Mouse (Mus musculus) embryonic facial prominence, embryonic 12.5 days (tissue): Measurements from ENCODE around the gene Srrm4. TPM values are rescaled to one million over a fixed set of nuclear protein-coding genes. Genes with fewer than 3 reads are reported as not detected.

Experiments
- ATAC-seq: fragments of 200-750 bp; cut with Nextera tagmentation; 2 replicates; pipeline ENCODE4 v1.8.0; 2017; ENCODE audit not compliant: insufficient number of reproducible peaks, insufficient read depth, low FRiP score, low TSS enrichment
- H3K27ac ChIP-seq: fragments of 300-500 bp; sonication (generic); 2 replicates; pipeline ENCODE4 v1.5.1; 2016; ENCODE audit warnings: mild to moderate bottlenecking
- H3K27me3 ChIP-seq: fragments of 300-500 bp; sonication (generic); 2 replicates; pipeline ENCODE4 v1.6.1; 2016; ENCODE audit warnings: mild to moderate bottlenecking, moderate library complexity
- H3K36me3 ChIP-seq: fragments of 300-500 bp; sonication (generic); 2 replicates; pipeline ENCODE4 v1.6.1; 2016; ENCODE audit warnings: mild to moderate bottlenecking
- H3K4me1 ChIP-seq: fragments of 300-500 bp; sonication (generic); 2 replicates; pipeline ENCODE4 v1.6.1; 2016
- H3K4me2 ChIP-seq: fragments of 300-500 bp; sonication (generic); replicated peaks from 2 replicates; pipeline ENCODE4 v1.6.1; 2016; ENCODE audit warnings: mild to moderate bottlenecking, moderate library complexity
- H3K4me3 ChIP-seq: fragments of 300-500 bp; sonication (generic); 2 replicates; pipeline ENCODE4 v1.5.1; 2016; ENCODE audit warnings: mild to moderate bottlenecking
- H3K9ac ChIP-seq: fragments of 300-500 bp; sonication (generic); 2 replicates; pipeline ENCODE4 v1.6.1; 2016; ENCODE audit warnings: mild to moderate bottlenecking, moderate library complexity
- H3K9me3 ChIP-seq: fragments of 300-500 bp; sonication (generic); 2 replicates; pipeline ENCODE4 v1.6.1; 2016; ENCODE audit warnings: mild to moderate bottlenecking, moderate library complexity
- WGBS: fragments of 180-500 bp; shearing (Covaris S2); methylation state at CpG from one replicate; pipeline ENCODE4 v1.1.7; 2016; 5-methylcytosine and 5-hydroxymethylcytosine counted together
- polyA plus RNA-seq: library from polyadenylated mRNA; unstranded; fragments of >200 nt; fragmentation: Nextera tagmentation; extraction: Ambion mirVana; gene quantifications from 2 replicates; pipeline ENCODE4 v1.2.1, GENCODE M21; 2016

Gene Srrm4
- polyA plus RNA-seq, 1 experiment from 2014 or later = 2.4 TPM

DNA sequence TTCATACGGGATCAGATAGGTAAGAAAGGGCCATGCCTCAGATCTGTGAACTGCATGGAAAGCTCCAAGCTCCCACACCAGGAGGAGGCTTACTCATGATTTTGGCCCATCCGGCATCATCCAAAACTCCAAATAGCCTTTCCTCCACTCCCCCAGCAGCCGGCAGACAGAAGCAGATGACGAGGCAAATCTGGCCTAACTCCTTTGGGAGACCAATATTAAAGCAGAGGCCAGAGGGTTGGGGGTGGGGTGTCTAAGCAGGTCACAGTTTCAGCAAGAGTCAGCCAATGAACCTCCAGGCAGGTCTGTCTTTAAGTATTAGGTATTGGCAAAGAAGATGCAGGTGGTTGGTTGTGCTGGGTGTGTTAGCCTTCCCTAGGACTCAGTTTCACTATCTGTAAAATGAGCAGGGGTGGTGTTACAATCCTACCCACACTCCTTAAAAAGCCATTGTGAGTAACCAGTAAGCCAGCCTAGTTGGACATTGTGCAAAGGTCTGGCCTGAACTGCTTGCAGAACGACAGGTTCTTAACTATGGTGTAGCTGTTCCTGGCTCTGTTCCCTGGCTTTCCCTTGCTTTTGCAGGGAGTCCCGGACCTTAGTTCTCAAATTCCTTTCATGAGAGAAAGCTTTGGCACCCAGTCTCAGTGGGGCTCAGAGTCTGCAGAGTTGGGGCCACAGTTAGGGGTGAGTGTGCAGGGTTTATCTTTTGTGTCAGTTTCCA, 172.1 kb downstream of the Srrm4 start:
- Histone ChIP-seq H3K27me3 (no peaks in the 10 kb centered on the region; the same call in 1 of the 2 replicates), H3K9me3 (no peaks in the 10 kb centered on the region), H3K4me2 (0 out of 2 replicates have a peak overlapping the region, but pooled peaks have one; percentile 13), H3K36me3 (no peaks in the 10 kb centered on the region), H3K4me3 (no peak overlapping the region), H3K4me1 (peaks cover 26% of the 10 kb centered on the region), H3K9ac (no peak overlapping the region), H3K27ac (no peak overlapping the region)
- WGBS = 67% methylated on average over 6 of the region's 6 CpGs
- ATAC-seq = no peak

DNA sequence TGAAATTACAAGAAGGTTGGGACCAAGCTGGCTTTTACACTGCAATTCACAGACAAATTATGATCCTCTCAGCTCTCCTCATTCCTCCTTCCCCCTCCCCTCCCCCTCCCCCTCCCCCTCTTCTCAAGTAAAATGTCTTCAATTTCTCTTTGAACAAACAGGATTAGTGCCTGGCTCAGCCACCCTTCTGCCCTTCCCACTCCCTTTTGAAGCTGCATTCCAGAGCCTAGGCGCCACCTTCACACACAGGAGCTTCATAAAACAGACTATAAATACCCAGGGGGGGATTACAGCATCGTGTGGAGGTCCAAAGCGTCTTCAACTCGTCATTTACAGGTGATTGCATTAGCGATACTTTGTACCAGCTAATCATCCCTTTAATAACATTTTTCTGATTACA, 175.4 kb downstream of the Srrm4 start:
- Histone ChIP-seq H3K4me2 (no peak overlapping the region), H3K9ac (no peak overlapping the region), H3K36me3 (no peaks in the 10 kb centered on the region), H3K27ac (no peak overlapping the region), H3K27me3 (no peaks in the 10 kb centered on the region), H3K4me1 (peaks cover 15% of the 10 kb centered on the region), H3K4me3 (no peak overlapping the region), H3K9me3 (no peaks in the 10 kb centered on the region)
- no peak for ATAC-seq
- 19% methylated on average over 5 of the region's 5 CpGs for WGBS

DNA sequence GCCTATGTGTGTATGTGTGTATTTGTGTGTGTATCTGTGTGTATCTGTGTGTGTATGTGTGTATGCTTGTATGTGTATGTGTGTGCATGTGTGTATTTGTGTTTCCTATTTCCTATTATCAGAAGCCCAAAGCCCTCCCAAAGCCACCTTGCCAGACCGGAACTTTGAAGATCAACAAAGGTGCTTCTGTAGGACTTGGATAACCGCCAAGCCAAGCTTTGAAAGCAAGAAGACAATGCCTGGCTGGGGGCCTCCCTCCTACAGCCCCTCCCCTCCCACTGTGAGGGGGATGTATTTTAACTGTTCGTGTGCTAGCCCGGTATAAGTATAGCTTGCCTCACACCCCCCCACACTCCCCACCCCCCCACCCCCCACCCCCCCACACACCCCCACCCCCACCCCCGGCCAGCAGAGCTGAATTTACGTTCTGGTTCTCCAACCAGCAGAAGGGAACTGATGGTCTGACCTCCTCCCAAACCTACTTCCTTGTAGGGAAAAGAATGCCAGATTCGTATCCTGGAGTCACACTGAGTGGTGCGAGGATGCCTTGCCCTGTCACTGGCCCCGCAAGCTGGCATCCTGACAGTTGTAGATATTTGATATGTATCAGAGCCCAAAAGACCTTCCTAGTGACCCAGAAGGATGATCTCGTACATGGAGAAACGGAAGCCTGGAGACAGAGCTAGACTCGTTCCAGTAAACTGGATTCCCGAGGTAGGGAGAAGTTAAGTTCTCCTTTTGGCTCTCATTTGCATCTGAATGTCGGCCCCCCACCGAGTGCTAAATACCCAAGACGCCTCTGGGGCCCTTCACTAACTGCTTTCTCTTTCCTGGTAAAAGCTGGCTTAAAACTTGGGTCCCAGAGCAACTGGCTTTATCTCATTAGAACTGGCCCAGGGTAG, 181.7 kb downstream of the Srrm4 start:
- H3K4me2 ChIP-seq = peak overlapping the region; percentile 4; the same call in 1 of the 2 replicates
- 6% methylated on average over 16 of the region's 16 CpGs for WGBS
- no peaks in the 10 kb centered on the region for H3K36me3 ChIP-seq
- H3K27ac ChIP-seq = 0 out of 2 replicates have a peak overlapping the region, but pooled peaks have one; percentile 26
- no peak for ATAC-seq
- no peaks in the 10 kb centered on the region for H3K27me3 ChIP-seq
- H3K9me3 ChIP-seq = no peaks in the 10 kb centered on the region
- H3K4me3 ChIP-seq = no peak overlapping the region
- H3K9ac ChIP-seq = no peak overlapping the region
- peaks cover 22% of the 10 kb centered on the region for H3K4me1 ChIP-seq

DNA sequence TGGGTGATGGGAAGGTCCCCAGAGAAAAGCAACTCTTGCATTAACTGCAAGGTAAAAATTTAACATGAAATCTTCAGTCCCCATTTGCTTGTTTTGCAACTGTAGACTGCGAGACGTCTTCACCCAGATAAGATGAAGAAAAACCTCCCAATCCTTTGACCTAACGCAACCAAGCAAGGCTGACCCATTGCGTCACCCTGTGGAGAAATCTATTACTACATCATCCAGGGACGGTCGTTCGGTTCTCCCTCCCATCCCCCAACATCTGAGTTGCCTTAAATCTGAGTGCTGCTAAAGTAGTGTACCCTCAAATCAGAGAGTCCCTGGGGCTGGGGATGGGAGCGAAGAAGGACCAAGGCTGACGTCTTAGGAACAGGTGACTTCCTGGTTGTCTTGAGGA, 182.7 kb downstream of the Srrm4 start:
- H3K27ac ChIP-seq = no peak overlapping the region
- 68% methylated on average over 9 of the region's 9 CpGs for WGBS
- no peak for ATAC-seq
- no peak overlapping the region for H3K4me3 ChIP-seq
- H3K27me3 ChIP-seq = no peaks in the 10 kb centered on the region
- H3K9me3 ChIP-seq = no peaks in the 10 kb centered on the region
- no peaks in the 10 kb centered on the region for H3K36me3 ChIP-seq
- H3K9ac ChIP-seq = no peak overlapping the region
- H3K4me1 ChIP-seq = peaks cover 22% of the 10 kb centered on the region
- H3K4me2 ChIP-seq = no peak overlapping the region

DNA sequence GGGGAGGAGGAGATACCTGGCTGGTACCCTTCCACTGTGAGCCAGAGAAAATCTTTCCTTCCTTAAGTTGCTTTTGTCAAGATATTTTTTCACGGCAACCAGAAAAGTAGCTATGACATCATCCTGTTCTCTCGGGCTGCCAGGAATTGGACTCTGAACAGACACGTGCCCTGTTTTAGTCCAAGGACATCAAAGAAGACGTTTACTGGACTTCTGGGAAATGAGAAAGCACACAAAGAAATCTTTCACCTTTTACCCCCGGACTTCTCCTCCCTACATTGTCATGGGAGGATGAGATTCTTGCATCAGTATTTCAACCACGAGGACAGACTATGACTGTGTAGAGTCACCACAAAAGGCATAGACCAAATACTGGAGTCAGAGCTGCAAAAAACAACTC, 183.7 kb downstream of the Srrm4 start:
- Histone ChIP-seq H3K4me2 (no peak overlapping the region), H3K36me3 (no peaks in the 10 kb centered on the region), H3K27ac (no peak overlapping the region), H3K4me3 (no peak overlapping the region), H3K9me3 (no peaks in the 10 kb centered on the region), H3K9ac (no peak overlapping the region), H3K27me3 (no peaks in the 10 kb centered on the region), H3K4me1 (peaks cover 22% of the 10 kb centered on the region)
- WGBS = 34% methylated on average over 6 of the region's 6 CpGs
- no peak for ATAC-seq

DNA sequence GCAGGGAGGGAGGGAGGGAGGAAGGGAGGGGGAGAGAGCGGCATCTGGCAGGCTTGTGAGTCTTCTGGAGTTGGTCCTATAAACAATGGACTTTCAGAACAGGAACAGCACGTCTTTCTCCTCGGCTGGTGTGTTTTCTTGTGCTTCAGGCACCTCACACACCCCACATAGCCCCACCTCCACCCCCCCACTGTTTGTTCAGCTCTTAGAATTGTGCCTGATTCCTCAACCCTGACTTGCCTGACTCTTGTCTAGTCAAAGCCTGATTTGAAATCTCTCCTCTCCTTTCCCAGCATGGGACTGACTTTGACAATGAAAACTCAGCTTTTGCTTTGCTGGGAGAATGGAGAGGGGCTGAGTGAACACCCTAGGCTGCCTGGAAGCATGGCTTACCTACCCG, 184.3 kb downstream of the Srrm4 start:
- no peak overlapping the region for H3K9ac ChIP-seq
- WGBS = 30% methylated on average over 4 of the region's 4 CpGs
- no peaks in the 10 kb centered on the region for H3K27me3 ChIP-seq
- H3K4me1 ChIP-seq = peaks cover 22% of the 10 kb centered on the region
- H3K4me3 ChIP-seq = no peak overlapping the region
- no peaks in the 10 kb centered on the region for H3K36me3 ChIP-seq
- H3K4me2 ChIP-seq = no peak overlapping the region
- no peaks in the 10 kb centered on the region for H3K9me3 ChIP-seq
- no peak overlapping the region for H3K27ac ChIP-seq
- no peak for ATAC-seq

DNA sequence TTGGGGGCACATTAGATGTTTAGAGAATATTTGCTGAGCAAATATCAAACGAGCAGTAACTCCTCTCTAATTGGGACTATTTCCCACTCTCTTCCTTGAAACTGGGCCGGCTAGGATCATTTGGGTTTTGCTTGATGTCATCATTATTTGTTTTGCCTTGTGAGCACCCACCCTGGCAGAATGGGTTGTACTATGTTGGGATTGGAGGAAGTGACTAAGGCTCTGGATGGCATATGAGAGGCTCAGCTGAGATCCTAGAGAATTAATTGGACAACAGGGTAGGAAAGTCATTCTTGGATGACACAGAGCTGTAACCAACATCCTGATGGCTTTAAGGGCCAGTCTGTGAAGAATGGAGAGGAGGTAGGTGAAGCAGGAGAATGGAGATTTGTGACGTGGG, 185.1 kb downstream of the Srrm4 start:
- no peaks in the 10 kb centered on the region for H3K27me3 ChIP-seq
- no peak overlapping the region for H3K27ac ChIP-seq
- no peaks in the 10 kb centered on the region for H3K36me3 ChIP-seq
- no peak overlapping the region for H3K4me3 ChIP-seq
- H3K4me1 ChIP-seq = peaks cover 22% of the 10 kb centered on the region
- H3K4me2 ChIP-seq = no peak overlapping the region
- H3K9me3 ChIP-seq = no peaks in the 10 kb centered on the region
- no peak for ATAC-seq
- WGBS = 78% methylated on average over 3 of the region's 3 CpGs
- no peak overlapping the region; the same call in 1 of the 2 replicates for H3K9ac ChIP-seq

DNA sequence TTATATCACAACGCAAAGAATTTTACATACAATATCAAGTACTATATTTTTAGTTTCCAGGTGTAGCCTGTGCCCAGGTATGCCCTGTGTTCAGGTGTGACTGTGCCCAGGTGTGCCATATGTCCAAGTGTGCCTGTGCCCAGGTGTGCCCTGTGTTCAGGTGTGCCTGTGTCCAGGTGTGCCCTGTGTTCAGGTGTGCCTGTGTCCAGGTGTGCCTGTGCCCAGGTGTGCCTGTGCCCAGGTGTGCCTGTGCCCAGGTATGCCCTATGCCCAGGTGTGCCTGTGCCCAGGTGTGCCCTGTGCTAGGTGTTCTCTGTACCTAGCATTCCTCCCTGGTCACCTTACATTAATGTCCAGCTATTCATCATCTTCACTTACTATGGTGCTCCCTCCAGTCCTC, 185.7 kb downstream of the Srrm4 start:
- H3K4me3 ChIP-seq = no peak overlapping the region
- no peaks in the 10 kb centered on the region for H3K9me3 ChIP-seq
- H3K4me2 ChIP-seq = no peak overlapping the region
- no peak overlapping the region for H3K27ac ChIP-seq
- 93% methylated on average over 1 of the region's 1 CpGs for WGBS
- no peaks in the 10 kb centered on the region for H3K36me3 ChIP-seq
- peaks cover 21% of the 10 kb centered on the region for H3K4me1 ChIP-seq
- no peaks in the 10 kb centered on the region for H3K27me3 ChIP-seq
- H3K9ac ChIP-seq = no peak overlapping the region
- ATAC-seq = no peak

DNA sequence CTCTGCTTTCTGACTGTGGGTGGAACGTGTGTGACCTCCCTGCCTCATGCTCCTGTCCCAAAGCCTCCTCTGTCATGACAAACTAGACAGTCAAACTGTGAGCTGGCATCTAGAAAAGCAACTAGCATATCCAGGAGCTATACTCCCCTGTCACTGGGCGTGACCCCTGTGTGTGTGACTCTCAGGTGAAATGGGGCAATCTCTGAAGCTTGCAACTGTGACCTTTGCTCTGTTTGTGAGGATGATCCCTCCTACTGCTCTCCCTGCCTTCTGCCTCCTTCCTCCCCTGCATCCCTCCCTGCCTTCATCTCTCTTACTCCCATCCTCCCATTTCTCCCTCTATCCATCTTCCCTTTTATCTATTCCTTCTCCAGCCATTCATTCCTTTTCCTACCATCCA, 187.6 kb downstream of the Srrm4 start:
- Histone ChIP-seq H3K4me2 (no peak overlapping the region), H3K36me3 (no peaks in the 10 kb centered on the region), H3K4me1 (peaks cover 4% of the 10 kb centered on the region; the same call in 1 of the 2 replicates), H3K27ac (no peak overlapping the region), H3K9ac (no peak overlapping the region), H3K9me3 (no peaks in the 10 kb centered on the region), H3K4me3 (no peak overlapping the region), H3K27me3 (no peaks in the 10 kb centered on the region)
- ATAC-seq = no peak
- WGBS = 76% methylated on average over 2 of the region's 2 CpGs

DNA sequence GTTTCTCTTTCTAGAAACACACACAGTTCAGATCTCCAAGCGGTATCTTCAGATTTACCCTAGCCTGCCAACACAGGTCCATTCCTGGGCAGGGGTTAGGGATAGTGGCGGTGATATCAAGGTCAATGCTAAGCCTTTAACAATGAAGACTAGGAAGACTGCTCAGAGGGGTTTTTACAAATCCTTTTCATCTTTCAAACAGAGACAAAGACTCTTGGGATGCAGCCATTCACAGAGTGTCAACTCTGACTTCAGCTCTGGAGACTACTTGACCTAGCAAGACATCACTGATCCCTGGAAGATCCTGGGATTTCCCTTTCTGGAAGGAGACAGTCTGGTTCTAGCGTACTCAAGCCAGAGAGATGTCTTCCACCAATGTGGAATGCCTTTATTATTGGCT, 190.8 kb downstream of the Srrm4 start:
- WGBS = 87% methylated on average over 3 of the region's 3 CpGs
- Histone ChIP-seq H3K36me3 (no peaks in the 10 kb centered on the region), H3K27me3 (no peaks in the 10 kb centered on the region), H3K9me3 (no peaks in the 10 kb centered on the region), H3K4me3 (no peak overlapping the region), H3K4me1 (no peaks in the 10 kb centered on the region), H3K4me2 (no peak overlapping the region), H3K9ac (no peak overlapping the region), H3K27ac (no peak overlapping the region)
- ATAC-seq = no peak

DNA sequence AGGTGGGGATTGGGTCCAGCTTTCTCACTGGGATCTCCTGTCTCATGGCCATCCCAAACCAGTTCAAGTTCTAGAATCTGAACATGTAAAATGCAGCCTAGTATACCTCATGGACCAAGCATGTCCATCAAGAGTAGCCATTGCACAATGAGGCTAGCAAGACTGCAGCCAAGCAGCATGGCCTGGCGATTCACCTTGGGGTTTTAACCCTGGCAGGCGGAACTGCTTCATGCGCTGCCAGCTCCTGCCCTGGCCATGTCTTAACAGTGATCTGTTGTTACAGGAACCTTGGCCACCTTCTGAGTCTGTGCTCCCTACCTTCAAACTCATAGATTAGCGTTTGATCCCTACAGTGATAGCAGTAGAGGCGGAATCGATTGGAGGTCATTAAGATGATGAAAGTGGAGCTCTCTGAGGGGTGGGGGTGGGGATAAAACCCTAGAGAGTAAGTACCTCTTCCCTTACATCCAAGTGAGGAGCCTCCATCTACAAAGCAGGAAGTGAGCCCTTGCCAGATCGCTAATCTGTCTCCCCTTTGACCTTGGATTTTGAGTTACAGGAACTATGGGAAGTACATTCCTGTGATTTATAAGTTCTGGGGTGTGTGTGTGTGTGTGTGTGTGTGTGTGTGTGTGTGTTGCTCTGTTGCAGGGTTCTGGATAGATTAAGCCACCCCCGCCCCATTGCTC, 191.4 kb downstream of the Srrm4 start:
- WGBS = 69% methylated on average over 8 of the region's 8 CpGs
- ATAC-seq = no peak

More for the DNA sequence above, 191.4 kb downstream of the Srrm4 start:
- H3K27me3 ChIP-seq = no peaks in the 10 kb centered on the region
- H3K36me3 ChIP-seq = no peaks in the 10 kb centered on the region
- H3K4me1 ChIP-seq = no peaks in the 10 kb centered on the region
- no peak overlapping the region for H3K4me3 ChIP-seq
- no peak overlapping the region for H3K4me2 ChIP-seq
- H3K27ac ChIP-seq = no peak overlapping the region
- H3K9me3 ChIP-seq = no peaks in the 10 kb centered on the region
- no peak overlapping the region for H3K9ac ChIP-seq
